Mouse (Mus musculus) intestine, embryonic 16.5 days (tissue): Measurements from ENCODE around the gene 6430531B16Rik. TPM values are rescaled to one million over a fixed set of nuclear protein-coding genes. Genes with fewer than 3 reads are reported as not detected.

Experiments used
- ATAC-seq: fragments of 200-750 bp; cut with Nextera tagmentation; 2 replicates; pipeline ENCODE4 v1.8.0; 2017; ENCODE audit warnings: moderate TSS enrichment, moderate library complexity
- H3K27ac ChIP-seq: fragments of 300-500 bp; sonication (generic); 2 replicates; pipeline ENCODE4 v1.5.1; 2014; ENCODE audit warnings: mild to moderate bottlenecking, low read length
- H3K27me3 ChIP-seq: fragments of 300-500 bp; sonication (generic); replicated peaks from 2 replicates; pipeline ENCODE4 v1.6.1; 2014; ENCODE audit warnings: low read length, control low read depth, mixed read lengths; ENCODE audit not compliant: control insufficient read depth, insufficient read depth
- H3K36me3 ChIP-seq: fragments of 300-500 bp; sonication (generic); 2 replicates; pipeline ENCODE4 v1.6.1; 2014; ENCODE audit warnings: low read length, control low read depth; ENCODE audit not compliant: control insufficient read depth, insufficient read depth
- H3K4me1 ChIP-seq: fragments of 300-500 bp; sonication (generic); 2 replicates; pipeline ENCODE4 v1.6.1; 2014; ENCODE audit warnings: low read length, control low read depth, mixed read lengths; ENCODE audit not compliant: control insufficient read depth, insufficient read depth
- H3K4me2 ChIP-seq: fragments of 300-500 bp; sonication (generic); 2 replicates; pipeline ENCODE4 v1.6.1; 2014; ENCODE audit warnings: low read depth, low read length, control low read depth
- H3K4me3 ChIP-seq: fragments of 300-500 bp; sonication (generic); 2 replicates; pipeline ENCODE4 v1.5.1; 2014; ENCODE audit warnings: mild to moderate bottlenecking, low read length
- H3K9ac ChIP-seq: fragments of 300-500 bp; sonication (generic); 2 replicates; pipeline ENCODE4 v1.6.1; 2014; ENCODE audit warnings: low read depth, low read length
- H3K9me3 ChIP-seq: fragments of 300-500 bp; sonication (generic); 2 replicates; pipeline ENCODE4 v1.6.1; 2016; ENCODE audit warnings: low read length, control low read depth; ENCODE audit not compliant: control insufficient read depth
- WGBS: fragments of 180-500 bp; shearing (Covaris S2); extraction: QIAGEN DNeasy Blood & Tissue Kit; methylation state at CpG from one replicate; pipeline ENCODE4 v1.1.7; 2014; 5-methylcytosine and 5-hydroxymethylcytosine counted together
- polyA plus RNA-seq: library from polyadenylated mRNA; unstranded; fragments of >200 nt; fragmentation: Nextera tagmentation; extraction: Ambion mirVana; gene quantifications from 2 replicates; pipeline ENCODE4 v1.2.1, GENCODE M21; 2015

Gene 6430531B16Rik
- polyA plus RNA-seq, 1 experiment from 2014 or later, result not detected

DNA sequence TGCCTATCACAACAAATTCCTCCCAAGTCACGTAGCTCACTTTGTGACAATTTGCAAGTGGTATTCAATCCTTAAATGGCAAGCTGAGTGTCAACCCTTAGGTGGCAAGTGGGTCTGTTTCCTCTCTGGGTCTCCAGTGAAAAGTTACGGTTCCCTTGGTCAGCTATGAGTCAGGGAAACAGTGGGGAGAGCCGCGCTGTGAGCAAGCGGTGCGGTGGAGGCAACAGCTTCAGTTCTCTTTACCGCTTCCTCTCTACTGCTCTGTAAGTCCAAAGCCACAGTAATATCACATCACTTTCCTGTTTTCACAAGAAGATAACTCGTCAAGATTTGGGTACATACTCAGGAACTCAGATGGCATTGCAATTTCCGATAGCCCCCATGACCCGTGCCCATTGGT lies 4.2 kb downstream of the 6430531B16Rik start:
- WGBS, result 87% methylated on average over 10 of the region's 10 CpGs
- no peak overlapping the region for H3K4me3 ChIP-seq
- H3K4me1 ChIP-seq, result peaks cover 5% of the 10 kb centered on the region; the same call in 1 of the 2 replicates
- H3K36me3 ChIP-seq, result no peaks in the 10 kb centered on the region
- no peak for ATAC-seq
- no peaks in the 10 kb centered on the region for H3K27me3 ChIP-seq
- no peak overlapping the region for H3K27ac ChIP-seq
- no peak overlapping the region for H3K4me2 ChIP-seq
- H3K9ac ChIP-seq, result no peak overlapping the region
- no peaks in the 10 kb centered on the region for H3K9me3 ChIP-seq

DNA sequence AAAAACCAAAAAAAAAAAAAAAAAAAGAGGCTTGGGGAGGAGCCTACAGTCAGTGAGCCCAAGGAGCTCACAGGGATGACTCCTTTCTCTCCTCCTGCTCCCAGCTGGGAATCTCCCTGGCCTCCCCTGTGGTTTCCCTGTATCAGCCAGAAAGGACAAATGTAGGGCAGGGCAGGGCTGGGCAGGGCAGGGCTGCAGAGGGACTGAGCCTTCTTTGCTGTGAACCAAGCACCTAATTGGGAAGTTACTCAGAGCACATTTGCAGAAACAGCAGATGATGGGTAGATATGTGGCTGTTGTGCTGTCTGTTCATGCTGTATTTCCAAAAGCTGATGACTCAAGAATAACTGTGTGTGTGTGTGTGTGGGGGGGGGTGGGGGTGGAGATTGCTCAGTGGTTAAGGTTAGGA lies 5.6 kb downstream of the 6430531B16Rik start:
- Histone ChIP-seq H3K4me3 (no peak overlapping the region), H3K36me3 (no peaks in the 10 kb centered on the region), H3K27ac (no peak overlapping the region), H3K9me3 (no peaks in the 10 kb centered on the region), H3K4me2 (no peak overlapping the region), H3K4me1 (no peaks in the 10 kb centered on the region), H3K27me3 (no peaks in the 10 kb centered on the region), H3K9ac (no peak overlapping the region)
- ATAC-seq, result no peak

DNA sequence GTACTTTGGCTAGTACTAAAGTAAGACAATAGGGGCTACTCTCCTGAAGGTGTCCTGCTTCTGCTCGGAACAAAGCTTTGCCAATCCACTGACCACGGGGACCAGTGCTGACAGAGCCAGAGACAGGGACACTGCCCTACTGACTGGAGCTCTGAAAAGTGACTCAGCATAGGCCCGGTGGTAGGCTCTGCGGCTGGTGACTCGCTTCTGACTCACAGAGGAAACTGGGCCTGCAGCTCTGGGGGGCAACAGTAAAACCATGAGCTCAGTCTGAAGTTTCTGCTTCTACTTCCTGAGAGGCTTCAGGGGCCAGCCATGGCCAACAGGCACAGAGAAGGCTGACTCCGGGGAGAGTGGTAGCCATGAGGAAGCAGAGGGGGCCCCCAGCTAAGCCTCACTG lies 7.1 kb downstream of the 6430531B16Rik start:
- Histone ChIP-seq H3K36me3 (no peaks in the 10 kb centered on the region), H3K4me2 (no peak overlapping the region), H3K27me3 (0 out of 2 replicates have a peak, but pooled peaks cover 2% of the 10 kb centered on the region), H3K4me1 (no peaks in the 10 kb centered on the region), H3K27ac (no peak overlapping the region), H3K4me3 (no peak overlapping the region), H3K9me3 (no peaks in the 10 kb centered on the region), H3K9ac (no peak overlapping the region)
- ATAC-seq, result no peak
- WGBS, result 71% methylated on average over 6 of the region's 6 CpGs

DNA sequence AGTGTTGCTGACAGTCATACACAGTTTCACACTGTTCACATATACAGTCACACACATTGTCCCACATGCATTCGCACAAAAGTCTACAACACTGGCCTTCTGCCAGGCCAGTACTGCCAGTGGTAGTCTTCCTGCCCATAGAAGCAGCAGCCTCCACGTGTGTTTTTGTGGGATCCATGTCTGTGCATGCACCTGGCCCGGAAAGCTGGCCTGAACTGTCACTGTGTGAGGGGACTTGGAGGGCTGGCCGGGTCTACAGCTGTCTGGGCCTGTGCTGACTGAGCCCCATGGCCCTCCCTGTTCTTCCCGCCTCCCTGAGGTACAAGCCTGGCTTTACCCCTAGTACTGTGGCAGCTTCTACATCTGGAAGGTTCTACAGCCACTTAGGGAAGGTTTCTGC lies 7.6 kb downstream of the 6430531B16Rik start:
- Histone ChIP-seq H3K27me3 (0 out of 2 replicates have a peak, but pooled peaks cover 2% of the 10 kb centered on the region), H3K9ac (no peak overlapping the region), H3K4me2 (no peak overlapping the region), H3K4me3 (no peak overlapping the region), H3K9me3 (no peaks in the 10 kb centered on the region), H3K36me3 (no peaks in the 10 kb centered on the region), H3K4me1 (no peaks in the 10 kb centered on the region), H3K27ac (no peak overlapping the region)
- WGBS, result 75% methylated on average over 5 of the region's 5 CpGs
- no peak for ATAC-seq

DNA sequence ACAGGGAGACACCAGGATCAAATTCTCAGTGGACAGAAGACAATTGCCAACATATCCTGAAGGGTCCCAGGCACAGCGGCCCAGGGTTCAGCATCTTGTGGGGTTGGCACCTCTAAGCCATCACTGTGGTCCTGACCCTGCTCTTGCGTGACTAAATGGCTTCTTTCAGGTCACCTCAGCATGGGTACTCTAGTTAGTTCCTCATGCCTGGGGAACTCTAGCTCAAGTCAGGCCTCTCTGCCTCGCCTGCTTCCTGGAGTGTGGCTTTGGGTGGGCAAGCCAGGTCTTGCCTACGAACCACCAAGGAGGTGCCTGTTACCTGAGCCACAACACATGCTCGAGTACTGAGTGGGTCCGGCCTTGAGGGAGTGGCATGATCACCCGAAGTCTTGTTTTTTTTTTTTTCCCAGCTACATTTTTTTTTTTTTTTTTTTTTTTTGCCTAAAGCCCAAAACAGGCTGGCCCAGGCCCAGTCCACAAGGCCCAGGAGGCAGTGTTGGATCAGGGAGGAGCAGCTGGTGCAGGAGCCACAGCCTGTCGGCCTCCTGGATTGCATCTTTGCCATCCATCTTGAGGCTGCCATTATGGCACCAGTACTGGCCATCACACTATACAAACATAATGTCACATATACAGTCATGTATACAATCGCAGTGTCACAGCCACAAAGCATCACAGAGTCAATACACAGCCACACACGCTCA lies 8.2 kb downstream of the 6430531B16Rik start:
- ATAC-seq, result no peak
- H3K4me3 ChIP-seq, result no peak overlapping the region
- H3K27ac ChIP-seq, result no peak overlapping the region

DNA sequence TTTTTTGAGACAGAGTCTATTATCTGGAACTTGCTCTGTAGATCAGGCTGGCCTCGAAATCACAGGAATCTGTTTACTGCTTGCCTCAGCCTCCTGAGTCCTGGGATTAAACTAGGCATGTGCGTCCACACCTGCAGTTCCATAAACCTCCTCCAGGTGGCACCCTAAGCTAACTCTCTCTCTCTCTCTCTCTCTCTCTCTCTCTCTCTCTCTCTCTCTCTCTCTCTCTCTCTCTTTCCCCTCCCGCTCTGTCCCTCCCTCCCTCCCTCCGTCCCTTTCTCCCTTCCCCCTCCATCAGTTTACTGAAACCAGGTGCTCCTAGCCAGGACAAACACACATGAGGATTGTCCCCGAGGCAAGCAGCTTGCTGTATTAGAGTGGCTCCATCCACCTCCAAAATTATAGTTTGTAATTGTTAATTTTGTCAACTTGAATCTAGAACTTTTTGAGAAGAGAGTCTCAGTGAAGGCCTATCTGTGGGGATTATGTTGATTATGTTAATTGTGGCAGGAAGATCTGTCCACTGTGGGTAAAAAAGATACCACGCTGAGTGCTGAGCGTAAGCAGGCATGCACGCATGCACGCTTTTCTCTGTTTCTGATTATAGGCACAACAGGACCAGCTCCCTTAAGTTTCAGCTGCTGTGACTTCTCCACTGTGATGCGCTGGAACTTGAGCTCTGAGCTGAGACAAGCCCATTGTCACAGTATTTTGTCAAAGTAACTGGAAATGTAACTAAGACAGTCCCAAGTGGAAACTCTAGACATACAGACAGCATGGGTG lies 9.0 kb downstream of the 6430531B16Rik start:
- Histone ChIP-seq H3K4me2 (no peak overlapping the region), H3K9ac (no peak overlapping the region), H3K4me3 (no peak overlapping the region), H3K9me3 (no peaks in the 10 kb centered on the region), H3K27me3 (0 out of 2 replicates have a peak, but pooled peaks cover 2% of the 10 kb centered on the region), H3K27ac (no peak overlapping the region), H3K4me1 (no peaks in the 10 kb centered on the region), H3K36me3 (no peaks in the 10 kb centered on the region)
- no peak for ATAC-seq
- WGBS, result 40% methylated on average over 10 of the region's 10 CpGs

More for the DNA sequence above, 8.2 kb downstream of the 6430531B16Rik start:
- H3K27me3 ChIP-seq, result 0 out of 2 replicates have a peak, but pooled peaks cover 2% of the 10 kb centered on the region
- H3K9ac ChIP-seq, result no peak overlapping the region
- H3K4me2 ChIP-seq, result no peak overlapping the region
- 86% methylated on average over 10 of the region's 10 CpGs for WGBS
- no peaks in the 10 kb centered on the region for H3K4me1 ChIP-seq
- H3K9me3 ChIP-seq, result no peaks in the 10 kb centered on the region
- no peaks in the 10 kb centered on the region for H3K36me3 ChIP-seq

DNA sequence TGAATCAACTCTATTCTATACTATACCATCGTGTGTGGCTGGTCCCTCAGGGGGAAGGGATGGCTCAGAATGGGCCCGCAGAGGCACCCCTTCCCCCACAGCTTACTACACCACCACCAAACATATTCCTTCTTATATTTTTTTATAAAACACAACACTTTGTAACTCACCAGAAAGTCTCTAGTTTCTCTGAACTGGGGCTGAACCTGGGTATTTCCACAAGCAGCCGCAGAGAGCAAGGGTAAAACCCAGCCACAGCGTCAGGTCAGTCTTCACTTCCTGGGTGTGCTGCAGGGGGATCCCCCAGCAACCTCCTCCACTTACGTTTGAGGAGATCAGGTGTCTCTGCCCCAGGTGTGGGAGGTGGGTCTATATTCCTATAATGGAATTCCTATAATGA lies 10.1 kb downstream of the 6430531B16Rik start:
- 0 out of 2 replicates have a peak, but pooled peaks cover 2% of the 10 kb centered on the region for H3K27me3 ChIP-seq
- ATAC-seq, result no peak
- no peaks in the 10 kb centered on the region for H3K4me1 ChIP-seq
- WGBS, result 54% methylated on average over 5 of the region's 5 CpGs
- no peak overlapping the region for H3K4me3 ChIP-seq
- no peak overlapping the region for H3K27ac ChIP-seq
- H3K9ac ChIP-seq, result no peak overlapping the region
- no peak overlapping the region for H3K4me2 ChIP-seq
- no peaks in the 10 kb centered on the region for H3K9me3 ChIP-seq
- H3K36me3 ChIP-seq, result no peaks in the 10 kb centered on the region

- ATAC-seq, result no peak
- Histone ChIP-seq H3K4me3 (no peak overlapping the region), H3K4me1 (no peaks in the 10 kb centered on the region), H3K27ac (no peak overlapping the region), H3K36me3 (no peaks in the 10 kb centered on the region), H3K9ac (no peak overlapping the region), H3K4me2 (no peak overlapping the region), H3K9me3 (no peaks in the 10 kb centered on the region), H3K27me3 (0 out of 2 replicates have a peak, but pooled peaks cover 2% of the 10 kb centered on the region)
- 28% methylated on average over 4 of the region's 4 CpGs for WGBS
Measured at GRCm38 (mm10) chr7:139967175-139967574, 11.4 kb downstream of the 6430531B16Rik start.

GRCm38 (mm10) chr7:139963814-139964213 lies 14.7 kb downstream of the 6430531B16Rik start:
- WGBS, result 50% methylated on average over 4 of the region's 4 CpGs

More at GRCm38 (mm10) chr7:139963814-139964213, 14.7 kb downstream of the 6430531B16Rik start:
- Histone ChIP-seq H3K4me2 (no peak overlapping the region), H3K36me3 (no peaks in the 10 kb centered on the region), H3K9me3 (no peaks in the 10 kb centered on the region), H3K27ac (no peak overlapping the region), H3K27me3 (0 out of 2 replicates have a peak, but pooled peaks cover 2% of the 10 kb centered on the region), H3K4me3 (no peak overlapping the region), H3K4me1 (no peaks in the 10 kb centered on the region), H3K9ac (no peak overlapping the region)
- ATAC-seq, result no peak
